Mouse (Mus musculus): ENCODE data around the gene Rgs6.

Rgs6 gene

DNA sequence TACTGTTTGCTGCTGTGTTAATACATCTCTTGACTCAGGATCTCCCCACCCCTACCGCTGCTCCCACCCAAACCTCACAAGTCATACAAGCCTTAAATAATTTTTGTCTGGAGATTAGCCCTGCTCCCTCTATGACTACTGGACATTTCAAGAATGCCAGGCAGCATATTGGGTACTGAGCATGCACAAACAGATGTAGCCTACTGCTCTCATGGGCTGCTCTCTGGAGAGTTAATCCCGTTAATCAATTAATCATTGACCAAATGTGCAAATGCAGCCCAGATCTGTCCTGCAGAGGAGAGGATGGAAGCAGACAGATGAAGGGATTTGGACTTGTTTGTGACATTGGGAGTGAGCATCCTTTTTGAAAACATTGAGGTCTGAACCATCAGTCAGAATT lies at the start of gene Rgs6:
Rgs6 (plus strand) TSS at position 276 of the 400 bp plus-strand sequence.
- no peak for DNase-seq

DNA sequence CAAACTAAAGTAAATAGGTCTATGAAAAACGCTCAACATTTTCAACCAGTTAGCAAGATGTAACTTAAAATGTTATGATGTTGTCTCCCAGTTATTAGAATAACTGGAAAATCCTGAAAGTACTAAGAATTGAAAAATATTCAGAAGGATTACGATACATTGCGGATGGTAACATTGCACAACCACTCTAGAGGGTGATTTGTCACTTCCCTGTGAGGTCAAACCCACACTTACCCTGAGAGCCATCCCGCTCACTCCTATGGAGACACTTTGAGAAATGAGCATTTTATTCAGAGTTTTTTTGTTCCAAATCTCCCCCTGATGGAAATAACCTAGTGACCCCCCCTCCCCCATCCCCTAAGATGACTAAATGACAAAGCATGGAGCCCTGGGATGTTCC lies 41.0 kb upstream of the Rgs6 start:
- DNase-seq, result no peak

DNA sequence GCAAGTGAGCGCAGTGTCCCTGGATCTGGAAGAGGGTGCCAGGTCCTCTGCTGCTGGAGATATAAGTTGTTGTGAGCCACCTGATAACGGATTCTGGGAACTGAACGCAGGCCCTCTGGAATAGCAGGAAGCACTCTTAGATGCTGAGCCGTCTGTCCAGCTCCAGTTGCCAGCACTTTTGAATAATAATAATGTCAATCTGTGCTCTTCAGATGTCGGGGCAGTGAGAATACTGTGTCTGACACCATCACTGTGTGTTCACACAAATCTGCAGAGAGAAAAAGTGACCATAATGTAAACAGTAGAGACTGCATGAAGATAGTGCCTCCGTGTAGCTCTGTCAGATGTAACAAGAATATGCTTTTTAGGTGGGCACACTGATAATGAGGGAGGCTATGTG lies 38.9 kb upstream of the Rgs6 start:
- no peak for DNase-seq

DNA sequence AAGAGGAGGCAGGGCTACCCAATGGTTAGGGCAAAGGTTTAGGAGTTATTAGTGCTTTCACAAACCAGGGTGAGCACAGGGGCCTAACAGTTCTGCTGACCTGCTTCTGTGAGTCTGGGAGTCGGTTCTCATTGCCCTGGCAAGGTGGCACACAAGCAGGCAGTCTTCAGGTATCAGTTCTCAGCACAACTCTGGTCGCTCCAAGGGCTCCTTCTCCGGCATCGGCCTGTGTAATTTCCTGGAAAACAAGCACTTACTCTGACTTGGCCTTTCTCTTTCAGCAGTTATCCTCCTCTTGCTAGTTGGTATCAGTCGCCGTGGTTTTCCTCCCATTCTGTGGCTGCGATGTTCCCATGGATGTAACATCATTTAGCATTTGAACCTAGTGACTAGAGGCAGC lies 38.0 kb upstream of the Rgs6 start:
- no peak for DNase-seq

DNA sequence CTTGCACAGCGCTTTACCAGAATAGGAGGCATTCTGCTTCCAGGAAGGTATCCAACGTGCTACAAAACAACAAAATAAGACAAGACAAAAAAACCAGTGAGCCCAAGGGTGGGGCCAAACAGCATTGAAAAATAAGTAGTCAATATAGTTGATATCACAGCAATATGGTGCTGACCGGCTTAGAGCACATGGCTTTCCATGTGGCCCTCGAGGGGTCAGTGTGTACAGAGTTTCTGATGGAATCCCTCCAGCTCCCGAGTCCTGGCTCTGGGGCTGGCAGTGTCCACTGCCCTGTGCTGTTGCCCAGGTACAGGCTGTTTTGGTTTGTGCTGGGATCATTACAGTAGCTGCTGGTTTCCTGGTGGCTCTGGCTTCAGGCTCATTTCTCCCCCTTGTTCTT lies 35.7 kb upstream of the Rgs6 start:
- DNase-seq, result no peak

DNA sequence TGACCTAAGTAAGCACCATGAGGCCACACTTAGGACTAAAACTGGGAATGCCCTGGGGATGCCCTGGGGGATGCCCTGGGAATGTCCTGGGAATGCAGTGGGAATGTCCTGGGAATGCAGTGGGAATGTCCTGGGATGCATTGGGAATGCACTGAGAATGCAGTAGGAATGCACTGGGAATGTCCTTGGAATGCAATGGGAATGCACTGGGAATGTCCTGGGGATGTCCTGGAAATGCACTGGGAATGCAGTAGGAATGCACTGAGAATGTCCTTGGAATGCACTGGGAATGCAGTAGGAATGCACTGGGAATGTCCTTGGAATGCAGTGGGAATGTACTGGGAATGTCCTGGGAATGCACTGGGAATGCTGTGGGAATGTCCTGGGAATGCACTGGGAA lies 25.2 kb upstream of the Rgs6 start:
- no peak for DNase-seq

DNA sequence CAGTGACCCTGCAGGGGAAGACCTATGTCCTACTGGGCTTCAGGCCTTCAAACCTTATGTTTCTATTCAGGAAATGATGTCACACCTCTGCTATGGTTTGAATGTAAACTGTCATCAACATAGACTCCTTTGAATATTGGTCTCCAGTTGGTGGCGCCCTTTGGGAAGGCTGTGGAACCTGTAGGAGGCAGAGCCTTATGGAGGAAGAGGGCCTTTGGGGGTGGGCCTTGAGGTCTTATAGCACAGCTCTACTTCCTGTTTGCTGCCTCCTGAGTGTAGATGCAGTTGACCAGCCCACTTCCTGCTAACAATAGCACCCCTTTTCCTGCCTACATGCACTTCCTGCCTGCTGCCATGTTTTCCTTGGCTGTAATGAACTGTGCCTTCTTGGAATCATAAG lies 19.7 kb upstream of the Rgs6 start:
- DNase-seq, result peak in 1 of 2 experiments; percentile 12

DNA sequence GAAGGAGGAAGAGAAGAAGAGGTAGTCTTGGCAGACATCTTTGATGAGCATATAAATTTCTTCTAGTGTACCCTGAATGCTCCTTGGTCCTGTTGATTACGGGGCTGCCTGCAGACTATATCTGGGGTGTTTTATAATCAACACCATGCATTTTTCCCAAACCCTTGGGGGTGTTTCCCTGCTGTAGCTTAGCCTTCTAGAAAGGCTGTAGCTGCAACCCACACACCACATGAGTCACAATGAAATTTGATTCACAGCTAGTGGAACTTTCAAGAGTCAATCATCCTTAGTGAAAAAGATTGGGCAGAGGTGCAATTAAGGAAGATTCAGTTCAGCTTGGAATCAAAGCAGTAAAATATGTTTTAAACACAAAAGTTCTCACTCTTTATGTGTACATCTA lies 15.4 kb upstream of the Rgs6 start:
- no peak for DNase-seq

DNA sequence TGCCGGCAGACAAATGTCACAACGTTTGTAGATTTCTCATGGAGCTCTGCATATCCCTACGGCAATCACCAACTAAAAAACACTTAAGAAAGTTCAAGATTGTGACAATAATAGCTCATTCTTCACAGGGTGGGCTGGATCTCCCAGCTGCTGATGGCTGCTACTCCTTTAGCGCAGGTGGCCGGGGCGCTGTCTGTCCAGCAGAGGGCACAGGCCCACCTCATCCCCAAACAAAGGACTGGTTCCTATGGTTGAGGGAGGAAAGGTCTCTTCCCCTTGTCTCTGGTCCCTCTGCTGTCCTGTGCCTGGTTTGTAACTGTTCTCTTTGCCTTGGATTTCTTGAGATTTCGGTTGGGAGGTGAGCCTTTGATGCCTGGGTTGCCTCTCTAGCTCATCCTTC lies 1.5 kb upstream of the Rgs6 start:
- peak; percentile 60 to 61 for DNase-seq

DNA sequence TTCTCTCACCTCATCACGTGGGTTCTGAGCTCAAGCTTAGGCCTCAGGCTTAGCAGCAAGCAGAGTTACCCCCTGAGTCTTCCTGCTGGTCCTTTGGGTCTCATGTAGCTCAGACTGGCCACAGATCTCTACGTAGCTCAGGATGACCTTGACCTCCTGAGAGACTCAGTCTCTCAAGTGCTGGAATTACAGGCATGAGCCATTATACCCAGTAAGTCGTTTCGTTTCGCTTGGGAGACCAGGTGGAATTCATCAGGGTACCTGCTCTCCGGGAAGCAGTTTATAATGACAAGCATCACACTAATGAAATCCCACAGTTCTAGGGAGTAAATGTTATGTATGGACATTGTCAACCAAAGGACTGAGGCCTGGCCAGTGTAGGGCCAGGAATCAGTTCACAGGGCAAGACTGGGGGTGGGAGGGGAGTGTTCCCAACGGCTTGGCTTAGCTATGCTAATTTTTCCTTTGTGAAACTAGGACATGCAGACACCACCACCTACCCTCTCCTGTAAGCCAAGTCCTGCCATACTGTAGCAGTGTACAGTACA lies 670 bp upstream of the Rgs6 start:
- no peak for DNase-seq

DNA sequence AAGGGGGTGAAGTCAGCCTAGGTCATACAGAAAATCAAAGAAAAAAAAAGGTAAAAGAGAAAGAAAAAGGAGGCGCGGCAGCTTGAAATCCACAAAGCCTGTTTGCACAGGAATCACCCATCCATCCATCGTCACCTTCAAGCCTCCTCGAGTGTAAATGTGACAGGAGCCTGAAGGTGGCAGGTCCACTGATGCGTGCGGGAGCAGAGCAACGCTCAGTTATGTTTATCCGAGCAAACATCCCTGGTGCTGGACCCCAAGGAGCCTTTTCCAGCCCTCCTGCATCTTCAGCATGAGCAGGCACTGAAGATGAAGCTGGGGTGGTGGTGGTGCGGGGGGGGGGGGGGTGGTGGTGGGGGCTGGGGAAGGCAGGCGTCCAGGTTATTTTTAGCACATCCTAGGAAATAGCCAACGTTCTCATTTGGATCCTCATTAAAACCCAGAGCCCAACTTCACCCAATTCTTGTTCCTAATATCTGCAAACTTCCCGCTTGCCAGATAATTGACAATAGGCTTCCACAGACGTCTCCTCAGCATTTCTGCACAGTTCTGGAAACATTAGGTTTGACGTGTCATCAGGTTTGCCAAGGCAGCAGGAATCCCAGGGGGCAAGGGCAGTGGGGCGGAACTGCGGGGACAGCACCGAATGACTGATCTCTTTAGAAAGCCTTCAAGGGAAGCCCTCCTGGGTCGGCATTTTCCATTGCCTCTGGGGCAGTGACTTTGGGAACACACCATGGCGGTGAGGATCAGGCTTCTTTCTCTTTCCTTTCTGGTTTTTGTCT lies 946 bp downstream of the Rgs6 start:
- peak; percentile 40 to 46 for DNase-seq

DNA sequence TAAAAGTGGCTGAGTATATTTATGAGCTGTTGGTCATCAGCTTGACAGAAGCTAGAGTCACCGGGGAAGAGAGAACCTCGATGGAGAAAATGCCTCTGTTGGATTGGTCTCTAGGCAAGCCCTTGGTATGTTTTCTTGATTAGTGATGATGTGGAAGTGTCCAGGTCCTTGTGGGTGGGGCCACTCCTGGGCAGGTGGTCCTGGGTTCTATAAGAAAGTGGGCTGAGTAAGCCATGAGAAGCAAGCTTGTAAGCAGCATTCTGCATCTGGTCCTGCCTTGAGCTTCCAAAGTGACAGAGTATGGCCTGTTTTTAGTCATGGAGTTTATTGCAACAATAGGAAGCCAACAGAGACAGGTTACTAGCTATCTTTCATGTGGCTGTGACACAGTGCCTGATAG lies 10.9 kb downstream of the Rgs6 start:
- no peak for DNase-seq

DNA sequence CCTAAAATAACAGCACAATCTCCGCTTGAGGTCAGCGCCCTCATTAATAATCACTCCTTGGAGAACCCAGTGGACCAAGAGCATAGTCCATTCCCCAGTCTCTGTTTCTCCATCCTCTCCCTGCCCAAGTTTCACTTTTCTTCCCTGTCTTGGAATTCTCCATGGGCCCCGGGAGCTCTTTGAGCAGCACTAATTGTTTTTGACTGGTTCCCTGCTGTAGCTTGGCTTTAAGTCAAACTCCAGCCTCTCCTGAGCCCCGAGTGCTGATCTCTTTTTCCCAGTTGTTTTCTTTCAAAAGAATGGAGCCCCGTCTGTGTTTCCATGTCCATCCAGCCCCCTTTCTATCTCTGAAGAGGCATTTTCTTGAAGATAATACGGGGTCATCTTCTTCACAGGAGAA lies 12.3 kb downstream of the Rgs6 start:
- peak; percentile 64 to 68 for DNase-seq

DNA sequence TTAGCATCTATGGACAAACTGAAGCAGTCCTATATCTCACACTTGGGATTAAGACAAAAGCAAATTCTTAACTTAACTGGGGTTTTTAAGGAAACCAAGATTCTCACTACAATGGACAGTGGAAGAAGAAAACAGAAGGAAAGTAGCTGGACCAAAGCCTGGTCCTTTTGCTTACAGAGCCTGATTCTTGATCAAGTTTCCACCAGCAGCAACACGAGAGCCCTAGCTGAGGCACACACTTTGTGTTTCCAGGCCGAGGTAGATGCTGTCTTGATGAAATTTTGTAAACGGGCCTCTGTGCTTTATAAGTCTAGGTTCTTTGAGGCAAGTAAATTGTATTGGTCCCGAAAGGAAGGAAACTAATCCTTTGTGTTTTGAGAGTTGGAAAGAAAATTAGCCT lies 14.7 kb downstream of the Rgs6 start:
- DNase-seq, result no peak

DNA sequence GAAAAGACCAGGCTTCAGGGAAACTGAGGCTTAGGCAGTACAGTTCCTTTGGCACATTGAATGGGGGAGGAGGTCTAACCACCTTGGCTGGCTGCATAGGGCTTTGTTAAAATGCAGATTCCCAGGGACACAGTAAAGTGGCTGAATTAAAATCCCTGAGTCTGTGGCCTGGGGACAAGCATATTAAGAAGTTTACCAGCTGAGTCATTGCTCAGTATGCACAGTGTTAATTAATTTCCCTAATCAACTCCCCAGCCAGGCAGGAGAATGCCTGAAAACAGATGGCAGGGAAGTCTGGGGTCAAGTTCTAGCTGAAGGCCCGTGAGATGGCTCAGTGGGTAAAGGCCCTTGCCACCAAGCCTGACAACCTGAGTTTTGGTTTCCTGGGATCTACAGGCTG lies 15.2 kb downstream of the Rgs6 start:
- no peak for DNase-seq

DNA sequence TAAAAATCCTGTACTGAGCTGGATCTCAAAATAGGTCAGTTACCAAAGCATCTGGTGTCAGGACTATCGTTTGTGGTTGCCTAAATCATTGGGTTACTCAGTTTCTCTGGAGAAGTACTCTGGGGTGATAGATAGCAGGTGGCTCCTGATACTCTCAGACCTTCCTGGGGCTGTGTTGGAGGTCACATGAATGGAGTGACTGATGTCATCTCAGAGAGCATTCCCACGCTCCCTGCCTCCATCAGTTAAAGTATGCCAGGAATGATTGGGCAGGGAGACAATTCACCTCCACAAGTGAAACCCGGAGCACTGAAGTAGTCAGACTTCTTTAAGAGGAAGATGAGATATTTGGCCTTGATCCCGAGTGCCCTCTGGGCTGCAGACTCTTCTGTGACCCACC lies 15.9 kb downstream of the Rgs6 start:
- no peak for DNase-seq

DNA sequence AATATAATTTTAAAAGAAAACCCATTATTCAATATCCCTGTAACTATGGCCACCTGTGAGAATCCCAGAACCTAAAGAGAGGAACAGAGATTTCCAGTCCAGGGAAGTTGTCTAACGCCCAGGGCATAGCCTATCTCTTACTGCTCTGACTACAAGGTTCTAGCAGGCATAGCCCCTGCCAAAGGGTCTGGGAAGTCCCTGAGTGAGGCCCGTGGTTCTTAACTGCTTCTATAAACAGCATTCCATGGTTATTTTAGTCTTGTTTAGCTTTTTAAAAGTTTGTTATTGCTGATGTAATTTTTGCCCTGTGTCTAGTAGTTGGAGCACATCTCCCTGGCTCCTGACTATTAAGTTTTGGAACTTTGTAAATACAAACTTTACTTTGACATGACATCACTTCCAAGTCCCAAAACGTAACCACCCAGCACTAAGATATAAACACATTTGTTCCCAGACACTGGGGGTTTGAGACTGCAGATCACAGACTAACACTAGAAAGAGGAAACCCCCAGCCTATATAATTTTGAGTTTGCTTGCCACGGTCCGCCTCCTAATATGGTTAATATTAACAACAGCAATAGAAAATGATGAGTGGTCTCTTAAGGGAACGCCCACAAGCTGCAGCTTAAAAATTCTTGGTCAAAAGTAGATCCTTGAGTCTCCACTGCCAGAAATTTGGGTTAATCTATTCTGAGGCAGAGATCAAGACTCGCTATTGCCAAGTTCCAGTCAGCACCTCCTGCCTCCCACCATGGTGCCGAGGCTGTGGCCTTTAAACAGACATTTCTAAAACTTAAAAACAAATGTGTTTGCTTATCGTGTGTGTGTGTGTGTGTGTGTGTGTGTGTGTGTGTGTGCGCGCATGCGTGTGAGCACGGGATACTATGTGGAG lies 24.9 kb downstream of the Rgs6 start:
- DNase-seq, result no peak

DNA sequence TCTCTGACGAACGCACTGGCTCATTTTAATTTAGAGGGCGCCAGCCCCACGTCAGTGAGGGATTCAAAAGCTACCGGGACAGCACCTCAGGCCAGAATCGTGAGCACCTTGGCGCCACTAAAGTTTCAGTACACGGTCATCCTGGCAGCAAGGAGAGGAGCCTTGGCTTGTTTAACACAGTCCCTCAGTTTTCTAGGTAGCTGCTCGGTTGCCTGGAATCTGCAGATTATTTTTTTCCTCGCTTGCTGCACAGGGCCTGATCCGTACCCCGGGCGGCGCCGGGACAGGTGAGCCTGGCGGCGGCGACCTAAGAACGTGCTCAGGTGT lies 28.4 kb downstream of the Rgs6 start:
- DNase-seq, result peak; percentile 31 to 59

DNA sequence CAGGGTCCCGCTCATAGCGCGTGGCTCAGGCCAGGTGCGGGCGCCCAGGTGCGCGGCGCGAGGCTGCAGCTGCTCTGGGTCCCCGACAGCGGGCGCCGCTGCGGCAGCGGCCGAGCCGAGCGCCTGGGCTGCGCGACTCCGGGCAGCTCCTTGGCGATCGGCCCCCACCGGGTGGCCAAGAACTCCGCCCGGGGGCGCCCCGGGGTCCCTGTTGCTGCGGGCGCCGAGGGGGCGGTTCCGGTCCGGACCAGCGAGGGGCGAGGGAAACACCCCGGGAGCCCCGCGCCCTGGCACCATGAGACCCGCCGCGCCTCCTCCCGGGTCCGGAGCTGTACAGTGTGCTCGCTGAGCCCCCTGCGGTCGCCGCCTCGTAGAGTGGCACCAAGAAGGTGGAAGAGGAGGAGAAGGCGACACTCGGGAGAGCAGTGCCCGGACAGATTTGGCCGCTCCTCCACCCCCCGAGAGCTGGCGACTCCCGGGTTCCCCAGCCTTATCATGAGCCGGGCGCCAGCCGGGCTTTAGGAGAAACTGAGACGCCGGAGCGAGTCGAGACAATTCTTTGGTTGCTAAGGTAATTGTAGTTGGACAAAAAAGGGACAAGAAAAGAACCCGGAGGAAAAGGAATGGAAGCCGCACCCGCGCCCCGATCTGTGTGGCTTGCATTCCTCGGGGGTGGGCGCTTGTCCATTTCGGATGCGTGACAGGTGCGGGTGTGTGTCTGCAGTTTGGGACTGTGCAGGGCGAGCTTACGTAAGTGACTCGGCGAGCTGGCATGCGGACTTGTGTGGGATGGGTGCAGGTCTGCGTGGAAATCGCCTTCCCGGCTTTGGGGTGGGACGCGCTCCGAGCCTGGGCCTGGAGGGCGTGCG lies 29.0 kb downstream of the Rgs6 start:
- peak; percentile 56 to 63 for DNase-seq

DNA sequence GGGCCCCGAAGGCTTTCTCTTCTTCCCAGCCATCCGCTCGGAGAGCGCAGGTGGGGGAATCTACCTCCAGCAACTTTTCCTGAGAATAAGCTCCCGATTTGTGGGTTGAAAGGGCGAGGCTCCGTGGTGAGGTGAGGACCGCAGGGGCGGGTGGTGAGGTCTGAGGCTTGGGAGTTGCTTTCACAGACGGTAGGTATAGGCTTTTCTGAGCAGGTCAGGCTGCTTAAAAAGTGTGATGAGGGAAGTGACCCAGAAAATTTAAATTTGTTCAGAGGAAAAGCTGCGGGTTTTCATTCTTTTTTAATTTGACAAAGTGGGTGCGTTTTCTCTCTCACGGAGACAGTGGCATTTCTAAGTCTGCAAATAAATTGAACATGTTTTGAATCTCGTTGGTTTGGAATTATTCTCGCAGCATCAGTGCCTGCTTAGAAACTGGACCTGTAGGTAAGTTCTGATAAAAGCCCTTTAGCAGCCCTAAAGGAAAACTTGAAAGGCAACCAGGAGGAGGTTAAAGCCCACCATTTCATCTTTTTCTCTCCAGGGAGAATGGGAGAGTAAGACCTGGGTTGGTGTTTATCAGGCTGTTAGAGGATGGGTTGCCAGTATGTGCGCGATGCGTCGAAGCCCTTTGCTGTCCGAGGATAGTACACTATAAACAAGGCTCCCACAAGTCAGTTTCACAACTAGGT lies 29.7 kb downstream of the Rgs6 start:
- DNase-seq, result no peak

DNA sequence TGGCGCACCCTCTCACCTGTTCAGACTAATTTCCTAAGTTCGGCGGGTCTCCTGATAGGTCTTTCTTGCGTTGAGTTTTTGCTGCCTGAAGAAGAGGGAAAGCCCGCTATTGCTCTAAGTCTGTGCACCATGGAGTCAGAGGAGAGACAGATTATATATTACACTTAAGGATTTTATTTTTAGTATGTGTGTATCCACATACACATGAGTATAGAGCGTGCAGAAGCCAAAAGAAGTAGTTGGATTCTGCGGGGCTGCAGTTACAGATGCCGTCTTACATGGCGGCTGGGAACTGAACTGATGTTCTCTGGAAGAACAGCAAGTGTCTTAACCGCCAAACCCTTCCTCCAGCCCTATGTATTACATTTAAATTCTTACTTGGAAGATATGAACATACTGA lies 52.3 kb downstream of the Rgs6 start:
- DNase-seq, result no peak

DNA sequence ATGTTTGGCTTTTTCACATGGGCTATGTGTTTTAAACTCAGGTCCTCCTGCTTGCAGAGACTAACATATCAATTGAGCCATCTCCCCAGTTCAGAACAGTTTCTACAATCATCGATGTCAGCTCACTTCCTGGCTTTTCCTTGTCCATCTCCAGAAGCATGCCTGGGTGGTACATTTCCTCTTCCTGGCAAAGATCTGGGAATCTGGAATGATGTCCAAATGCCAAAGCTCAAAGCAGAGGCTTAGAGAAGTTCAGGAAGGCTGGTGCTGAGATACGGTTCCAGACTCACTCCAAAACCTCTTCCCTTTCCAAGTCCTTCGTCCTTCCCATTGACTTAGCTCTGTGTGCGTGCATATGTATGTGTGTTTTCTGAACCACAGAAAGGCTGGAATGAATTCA lies 59.8 kb downstream of the Rgs6 start:
- DNase-seq, result no peak
